In genomic region chr13:49712047-49712721, GRCm38 (mm10) we compare ENCODE assay signal across 14 mouse cellular contexts.
"Had no signal": no experiment of that assay in that cellular context is flagged by ENCODE, and none has a peak within 500 bp of the region (broad histone marks: within the 10 kb centered on the region; RNA-seq: fewer than 3 reads in every experiment).

No protein-coding gene starts in this region.

- ATAC-seq: midbrain, embryonic 13.5 days had no signal

- H3K4me2 ChIP-seq: lung, embryonic 14.5 days; midbrain, embryonic 13.5 days; neural tube, embryonic 12.5 days had no signal

- H3K27ac ChIP-seq: layer of hippocampus, adult 2 months; limb, embryonic 10.5 days; macrophage; midbrain, embryonic 13.5 days; neural tube, embryonic 12.5 days; stomach, postnatal 0 days had no signal

- DNase-seq: kidney, adult 11 months; kidney, adult 9 months; kidney, postnatal 10 days; kidney, postnatal 4 days; lung, embryonic 14.5 days; lung, postnatal 10 days; thymus, adult 18-20 months; thymus, postnatal 14 days had no signal

- H3K9me3 ChIP-seq: limb, embryonic 10.5 days; midbrain, embryonic 13.5 days; neural tube, embryonic 12.5 days had no signal

- H3K27me3 ChIP-seq: midbrain, embryonic 13.5 days; neural tube, embryonic 12.5 days had no signal

- H3K9ac ChIP-seq: lung, embryonic 14.5 days; midbrain, embryonic 13.5 days; neural tube, embryonic 12.5 days had no signal

- H3K4me1 ChIP-seq: limb, embryonic 10.5 days; midbrain, embryonic 13.5 days; neural tube, embryonic 12.5 days had no signal

- H3K4me3 ChIP-seq: layer of hippocampus, adult 2 months; limb, embryonic 10.5 days; midbrain, embryonic 13.5 days; neural tube, embryonic 12.5 days had no signal
